Mouse (Mus musculus) lung, adult 2 months (tissue): Measurements from ENCODE around the gene Kcnh8.

Experiments used
- CTCF ChIP-seq: fragments of 200-500 bp; IDR thresholded peaks from 2 replicates; pipeline ENCODE4 v1.5.1; 2011; ENCODE audit warnings: mild to moderate bottlenecking, low read length, control low read depth; ENCODE audit not compliant: insufficient read depth
- POLR2A ChIP-seq: fragments of 200-500 bp; IDR thresholded peaks from 2 replicates; pipeline ENCODE4 v1.6.1; 2011; ENCODE audit warnings: low read depth, mild to moderate bottlenecking, control low read depth, low read length, borderline replicate concordance; ENCODE audit errors: extremely low read depth

DNA sequence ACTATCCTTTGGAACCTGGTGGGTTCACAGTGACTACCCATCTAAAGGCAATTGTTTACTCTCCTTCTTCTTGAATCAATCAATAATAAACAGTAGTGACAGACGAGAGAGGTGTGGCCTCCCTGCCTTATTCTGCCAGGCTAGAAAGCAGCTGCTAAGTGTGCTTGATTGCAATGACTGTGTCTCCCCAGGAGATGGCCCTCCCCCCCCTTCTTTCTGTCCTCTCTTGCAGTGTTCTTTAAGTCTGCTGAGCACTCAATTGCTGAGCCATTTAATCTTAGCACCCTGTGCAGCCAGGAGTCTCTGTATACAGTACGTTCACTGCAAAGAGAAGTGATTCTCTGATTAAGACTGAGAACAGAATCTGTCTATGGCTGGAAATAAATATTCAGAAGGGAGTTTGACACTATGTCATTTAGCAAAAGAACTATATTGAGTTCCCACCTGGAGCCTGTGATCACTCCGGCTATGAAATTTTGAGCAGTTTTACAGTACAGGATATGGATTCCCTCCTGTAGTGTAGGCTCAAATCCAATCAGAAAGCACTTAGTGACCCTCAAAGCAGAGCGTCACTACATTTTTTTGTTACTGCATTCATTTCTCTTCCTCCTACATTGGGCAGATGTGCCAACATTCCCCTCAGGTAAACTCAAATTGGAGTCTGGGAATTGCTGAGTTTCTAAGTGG is 32.8 kb upstream of the Kcnh8 start:
- TF ChIP-seq CTCF = no peak
- TF ChIP-seq POLR2A = no peak
